Comparison of ENCODE assay signal across 10 mouse cellular contexts in the genomic region with DNA sequence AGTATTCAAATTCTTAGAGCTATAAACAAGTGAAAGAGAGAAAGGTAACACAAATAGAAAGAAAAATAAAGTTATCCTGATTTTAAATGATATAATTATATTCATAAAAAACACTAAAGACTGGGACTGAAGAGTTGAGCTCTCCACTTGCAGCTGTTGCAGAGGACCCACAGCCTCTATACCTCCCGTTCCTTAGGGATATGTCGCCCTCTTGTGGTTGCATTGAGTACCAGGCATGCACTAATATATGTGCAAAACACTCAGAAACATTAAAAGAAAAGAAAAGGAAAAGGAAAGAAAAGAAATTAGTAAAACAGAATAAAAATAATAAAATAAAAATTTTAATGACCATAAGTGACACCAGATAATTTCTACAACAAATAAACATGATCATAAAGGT.
DNase-seq lines count a peak whose midpoint lies in the region; TF ChIP-seq lines count a peak whose summit lies in the region.
"Had no signal": no experiment of that assay in that cellular context is flagged by ENCODE, and none has a peak within 500 bp of the region (broad histone marks: within the 10 kb centered on the region; RNA-seq: fewer than 3 reads in every experiment).

No protein-coding gene starts in this region.

- peak; percentile 27; the same call in 1 of the 2 replicates for TF ChIP-seq CTCF in cortical plate, adult 2 months (IDR thresholded peaks at IDR 0.05; ENCODE audit: extremely low read depth, insufficient read depth, low read length)

- WGBS in heart, embryonic 10.5 days: 2% methylated on average over 2 of the region's 2 CpGs

- H3K4me3 ChIP-seq in heart, embryonic 10.5 days: no peak overlapping the region
- no peak overlapping the region for H3K4me3 ChIP-seq in cortical plate, adult 2 months (ENCODE audit: insufficient read depth, low read length)
- H3K4me3 ChIP-seq: embryonic facial prominence, embryonic 15.5 days; limb, embryonic 12.5 days had no signal

- DNase-seq in heart, postnatal 10 days: peak; percentile 15 to 55
- no peak for DNase-seq in heart, embryonic 10.5 days (ENCODE audit: low spot score)
- peak; percentile 22 for DNase-seq in urinary bladder, postnatal 14 days (ENCODE audit: low spot score)
- no peak for DNase-seq in urinary bladder, postnatal 36 days (ENCODE audit: low spot score in 2 of 2)
- peak; percentile 32 for DNase-seq in lung, postnatal 10 days
- DNase-seq in frontal cortex, postnatal 10 days (ENCODE audit: low spot score in 2 of 2): no peak
- DNase-seq in cerebellum, postnatal 36 days: no peak

- intact Hi-C loops in heart, postnatal 10 days (cut with DNase I): no loop called here

- no peaks in the 10 kb centered on the region for H3K36me3 ChIP-seq in heart, embryonic 10.5 days
- H3K36me3 ChIP-seq: embryonic facial prominence, embryonic 15.5 days; limb, embryonic 12.5 days had no signal

- no peaks in the 10 kb centered on the region for H3K9me3 ChIP-seq in heart, embryonic 10.5 days
- H3K9me3 ChIP-seq: embryonic facial prominence, embryonic 15.5 days had no signal

- H3K27me3 ChIP-seq in heart, embryonic 10.5 days (ENCODE audit: insufficient read depth, poor library complexity, severe bottlenecking): no peaks in the 10 kb centered on the region
- H3K27me3 ChIP-seq: embryonic facial prominence, embryonic 15.5 days; limb, embryonic 12.5 days had no signal

- H3K27ac ChIP-seq in heart, embryonic 10.5 days: no peak overlapping the region
- H3K27ac ChIP-seq in cortical plate, adult 2 months (ENCODE audit: insufficient read depth, low read length): no peak overlapping the region
- H3K27ac ChIP-seq: embryonic facial prominence, embryonic 15.5 days; limb, embryonic 12.5 days had no signal

- no peaks in the 10 kb centered on the region for H3K4me1 ChIP-seq in heart, embryonic 10.5 days
- no peaks in the 10 kb centered on the region for H3K4me1 ChIP-seq in cortical plate, adult 2 months (ENCODE audit: control insufficient read depth, insufficient read depth, low read length)
- H3K4me1 ChIP-seq: embryonic facial prominence, embryonic 15.5 days; limb, embryonic 12.5 days had no signal

- no peak for TF ChIP-seq POLR2A in cortical plate, adult 2 months (IDR thresholded peaks at IDR 0.05; ENCODE audit: extremely low read depth, insufficient read depth, low read length)

Comparison
In these comparisons a context has a peak if more than half of its experiments do, and no peak if none do; other contexts are left out.
1. DNase-seq: peak in heart, postnatal 10 days (2 of 2), urinary bladder, postnatal 14 days (single experiment) and lung, postnatal 10 days (single experiment); none in heart, embryonic 10.5 days (single experiment), urinary bladder, postnatal 36 days (0 of 2), frontal cortex, postnatal 10 days (0 of 2) and cerebellum, postnatal 36 days (0 of 2).